Mouse (Mus musculus) left cerebral cortex, postnatal 14 days (tissue): ENCODE measurements around the gene Timp3. TPM values are rescaled to one million over a fixed set of nuclear protein-coding genes. Genes with fewer than 3 reads are reported as not detected.

Experiments
- DNase-seq, 2 experiments: peaks; one replicate each; pipeline ENCODE4 v3.0.0; 2021 to 2022; ENCODE audit warnings: low spot score in 2 of 2, mixed read lengths in 1 of 2
- intact Hi-C: fragments of 180-260 bp; cut with DNase I; formaldehyde crosslinking; loops from one replicate; pipeline ENCODE4 v1.15.1; 2025
- total RNA-seq, 2 experiments: library from RNA; stranded (reverse); gene quantifications; 2 replicates each; pipeline ENCODE4 v1.2.3; 2021

Timp3 gene
- total RNA-seq, 2 experiments from 2014 or later = 49.1 to 51.5 TPM

GRCm38 (mm10) chr10:86340991-86341527 is 40.9 kb downstream of the Timp3 start:
- intact Hi-C loops = no loop called here
- no peak for DNase-seq

- no peak for DNase-seq
- intact Hi-C loops = no loop called here
Measured at GRCm38 (mm10) chr10:86341589-86341988, 41.4 kb downstream of the Timp3 start.

- intact Hi-C loops = no loop called here
- no peak for DNase-seq
Measured at GRCm38 (mm10) chr10:86342151-86342550, 42.0 kb downstream of the Timp3 start.

GRCm38 (mm10) chr10:86342713-86343112 is 42.5 kb downstream of the Timp3 start:
- no peak for DNase-seq
- intact Hi-C loops = no loop called here

- no peak for DNase-seq
- intact Hi-C loops = no loop called here
Measured at GRCm38 (mm10) chr10:86343362-86343761, 43.2 kb downstream of the Timp3 start.

GRCm38 (mm10) chr10:86343931-86344330 is 43.8 kb downstream of the Timp3 start:
- intact Hi-C loops = no loop called here
- no peak for DNase-seq

GRCm38 (mm10) chr10:86344654-86345053 is 44.5 kb downstream of the Timp3 start:
- intact Hi-C loops = no loop called here
- DNase-seq = no peak

- no peak for DNase-seq
- intact Hi-C loops = no loop called here
Measured at GRCm38 (mm10) chr10:86345645-86346044, 45.5 kb downstream of the Timp3 start.

- no peak for DNase-seq
- intact Hi-C loops = no loop called here
Measured at GRCm38 (mm10) chr10:86346235-86346840, 46.2 kb downstream of the Timp3 start.

GRCm38 (mm10) chr10:86351287-86351686 is 51.1 kb downstream of the Timp3 start:
- no peak for DNase-seq
- intact Hi-C loops = no loop called here

- DNase-seq = no peak
- intact Hi-C loops = no loop called here
Measured at GRCm38 (mm10) chr10:86352521-86352920, 52.3 kb downstream of the Timp3 start.

GRCm38 (mm10) chr10:86356819-86357563 is 56.8 kb downstream of the Timp3 start:
- intact Hi-C loops = no loop called here
- peak in 1 of 2 experiments; percentile 36 for DNase-seq

- no peak for DNase-seq
- intact Hi-C loops = no loop called here
Measured at GRCm38 (mm10) chr10:86358307-86358975, 58.3 kb downstream of the Timp3 start.

- intact Hi-C loops = no loop called here
- no peak for DNase-seq
Measured at GRCm38 (mm10) chr10:86359208-86359607, 59.0 kb downstream of the Timp3 start.

GRCm38 (mm10) chr10:86359699-86360098 is 59.5 kb downstream of the Timp3 start:
- intact Hi-C loops = no loop called here
- peak in 1 of 2 experiments; percentile 22 for DNase-seq

GRCm38 (mm10) chr10:86363669-86364309 is 63.6 kb downstream of the Timp3 start:
- intact Hi-C loops = no loop called here
- DNase-seq = no peak

GRCm38 (mm10) chr10:86365632-86366092 is 65.5 kb downstream of the Timp3 start:
- DNase-seq = no peak
- intact Hi-C loops = no loop called here

GRCm38 (mm10) chr10:86367346-86367745 is 67.2 kb downstream of the Timp3 start:
- intact Hi-C loops = no loop called here
- no peak for DNase-seq

GRCm38 (mm10) chr10:86368811-86369210 is 68.6 kb downstream of the Timp3 start:
- intact Hi-C loops = no loop called here
- no peak for DNase-seq

- no peak for DNase-seq
- intact Hi-C loops = no loop called here
Measured at GRCm38 (mm10) chr10:86369346-86369745, 69.2 kb downstream of the Timp3 start.
